Mouse (Mus musculus): ENCODE results near the gene Mkln1. TPM values are rescaled to one million over a fixed set of nuclear protein-coding genes. Genes with fewer than 3 reads are reported as not detected.

Gene Mkln1
- total and polyA plus RNA-seq, 2 experiments: 67.0 to 120 TPM

DNA sequence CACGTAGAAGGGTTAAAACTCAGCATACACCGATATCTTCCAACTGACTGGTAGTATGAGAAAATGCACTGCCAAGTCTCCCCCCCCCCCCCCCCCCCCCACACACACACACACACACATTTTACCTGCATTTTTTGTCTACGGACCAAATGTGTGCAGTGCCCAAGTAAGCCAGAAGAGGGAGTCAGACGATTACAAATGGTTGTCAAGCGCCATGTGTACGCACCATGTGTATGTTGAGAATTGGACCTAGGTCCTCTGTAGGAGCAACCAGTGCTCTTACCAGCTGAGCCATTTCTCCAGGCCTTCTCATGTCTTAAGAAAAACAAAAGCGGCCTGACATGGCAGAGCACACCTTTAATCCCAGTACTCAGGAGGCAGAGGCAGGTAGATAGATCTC lies 129.4 kb downstream of the Mkln1 start:
- no peaks in the 10 kb centered on the region for H3K4me1 ChIP-seq (ENCODE audit: control insufficient read depth, insufficient read depth, low read length)
- 60% methylated on average over 7 of the region's 7 CpGs for WGBS
- H3K27me3 ChIP-seq (ENCODE audit: control insufficient read depth, insufficient read depth, low read length): no peaks in the 10 kb centered on the region
- H3K9ac ChIP-seq (ENCODE audit: low read depth, low read length): no peak overlapping the region
- H3K4me3 ChIP-seq (ENCODE audit: insufficient read depth, low read depth, low read length): no peak overlapping the region
- no peak overlapping the region for H3K27ac ChIP-seq (replicated peaks; ENCODE audit: insufficient read depth, low read depth, low read length)
- DNase-seq (ENCODE audit: extremely low read depth, low read depth, low spot score): peak; percentile 24
- no peaks in the 10 kb centered on the region for H3K79me2 ChIP-seq (ENCODE audit: control insufficient read depth, insufficient read depth, low read length)
- TF ChIP-seq POLR2A (IDR thresholded peaks at IDR 0.05; ENCODE audit: extremely low read depth, insufficient read depth, low read length): no peak
- peak; percentile 30; the same call in 1 of the 2 replicates for TF ChIP-seq CTCF (IDR thresholded peaks at IDR 0.05; ENCODE audit: low read depth, low read length)
- H3K36me3 ChIP-seq (ENCODE audit: control insufficient read depth, insufficient read depth, low read length): no peaks in the 10 kb centered on the region

GRCm38 (mm10) chr6:31528339-31528738 lies 129.8 kb downstream of the Mkln1 start:
- Histone ChIP-seq H3K79me2 (ENCODE audit: control insufficient read depth, insufficient read depth, low read length) (no peaks in the 10 kb centered on the region), H3K27me3 (ENCODE audit: control insufficient read depth, insufficient read depth, low read length) (no peaks in the 10 kb centered on the region), H3K36me3 (ENCODE audit: control insufficient read depth, insufficient read depth, low read length) (no peaks in the 10 kb centered on the region), H3K4me3 (ENCODE audit: insufficient read depth, low read depth, low read length) (no peak overlapping the region), H3K27ac (replicated peaks; ENCODE audit: insufficient read depth, low read depth, low read length) (no peak overlapping the region), H3K9ac (ENCODE audit: low read depth, low read length) (no peak overlapping the region), H3K4me1 (ENCODE audit: control insufficient read depth, insufficient read depth, low read length) (no peaks in the 10 kb centered on the region)
- DNase-seq (ENCODE audit: extremely low read depth, low read depth, low spot score): no peak
- TF ChIP-seq CTCF (IDR thresholded peaks at IDR 0.05; ENCODE audit: low read depth, low read length) (no peak), POLR2A (IDR thresholded peaks at IDR 0.05; ENCODE audit: extremely low read depth, insufficient read depth, low read length) (no peak)
- WGBS: 89% methylated on average over 5 of the region's 5 CpGs

- 56% methylated on average over 3 of the region's 3 CpGs for WGBS
- Histone ChIP-seq H3K79me2 (ENCODE audit: control insufficient read depth, insufficient read depth, low read length) (no peaks in the 10 kb centered on the region), H3K4me3 (ENCODE audit: insufficient read depth, low read depth, low read length) (no peak overlapping the region), H3K36me3 (ENCODE audit: control insufficient read depth, insufficient read depth, low read length) (no peaks in the 10 kb centered on the region), H3K4me1 (ENCODE audit: control insufficient read depth, insufficient read depth, low read length) (no peaks in the 10 kb centered on the region), H3K27me3 (ENCODE audit: control insufficient read depth, insufficient read depth, low read length) (no peaks in the 10 kb centered on the region), H3K9ac (ENCODE audit: low read depth, low read length) (no peak overlapping the region), H3K27ac (replicated peaks; ENCODE audit: insufficient read depth, low read depth, low read length) (no peak overlapping the region)
- TF ChIP-seq CTCF (IDR thresholded peaks at IDR 0.05; ENCODE audit: low read depth, low read length): no peak
- no peak for TF ChIP-seq POLR2A (IDR thresholded peaks at IDR 0.05; ENCODE audit: extremely low read depth, insufficient read depth, low read length)
- DNase-seq (ENCODE audit: extremely low read depth, low read depth, low spot score): no peak
Measured at GRCm38 (mm10) chr6:31531880-31532279, 133.3 kb downstream of the Mkln1 start.

- TF ChIP-seq CTCF (IDR thresholded peaks at IDR 0.05; ENCODE audit: low read depth, low read length) (no peak), POLR2A (IDR thresholded peaks at IDR 0.05; ENCODE audit: extremely low read depth, insufficient read depth, low read length) (no peak)
- WGBS: 96% methylated on average over 5 of the region's 5 CpGs
- Histone ChIP-seq H3K36me3 (ENCODE audit: control insufficient read depth, insufficient read depth, low read length) (no peaks in the 10 kb centered on the region), H3K4me3 (ENCODE audit: insufficient read depth, low read depth, low read length) (no peak overlapping the region), H3K4me1 (ENCODE audit: control insufficient read depth, insufficient read depth, low read length) (no peaks in the 10 kb centered on the region), H3K79me2 (ENCODE audit: control insufficient read depth, insufficient read depth, low read length) (no peaks in the 10 kb centered on the region), H3K9ac (ENCODE audit: low read depth, low read length) (no peak overlapping the region), H3K27ac (replicated peaks; ENCODE audit: insufficient read depth, low read depth, low read length) (no peak overlapping the region), H3K27me3 (ENCODE audit: control insufficient read depth, insufficient read depth, low read length) (no peaks in the 10 kb centered on the region)
- DNase-seq (ENCODE audit: extremely low read depth, low read depth, low spot score): no peak
Measured at GRCm38 (mm10) chr6:31534705-31535104, 136.2 kb downstream of the Mkln1 start.

DNA sequence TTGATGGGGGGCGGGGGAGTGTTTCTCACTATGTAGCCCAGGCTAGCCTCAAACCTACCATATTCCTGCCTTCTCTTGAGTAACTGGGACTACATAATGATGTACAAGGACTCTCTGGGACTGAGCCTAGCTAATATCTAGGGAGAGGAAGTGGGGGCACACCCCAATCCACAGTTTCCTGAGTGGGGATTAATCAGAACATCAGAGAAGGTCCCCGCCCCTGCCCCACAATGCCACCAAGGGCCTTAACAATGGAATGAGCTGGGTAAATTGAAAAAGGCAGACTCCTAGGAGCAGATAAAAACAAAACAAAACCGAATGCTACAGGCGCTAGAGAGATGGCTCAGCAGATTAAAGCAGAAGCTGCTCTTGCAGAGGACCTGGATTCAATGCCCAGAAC lies 138.7 kb downstream of the Mkln1 start:
- TF ChIP-seq CTCF (IDR thresholded peaks at IDR 0.05; ENCODE audit: low read depth, low read length) (no peak), POLR2A (IDR thresholded peaks at IDR 0.05; ENCODE audit: extremely low read depth, insufficient read depth, low read length) (no peak)
- H3K79me2 ChIP-seq (ENCODE audit: control insufficient read depth, insufficient read depth, low read length): no peaks in the 10 kb centered on the region
- WGBS: 74% methylated on average over 4 of the region's 4 CpGs
- H3K4me1 ChIP-seq (ENCODE audit: control insufficient read depth, insufficient read depth, low read length): no peaks in the 10 kb centered on the region
- H3K9ac ChIP-seq (ENCODE audit: low read depth, low read length): no peak overlapping the region
- H3K4me3 ChIP-seq (ENCODE audit: insufficient read depth, low read depth, low read length): no peak overlapping the region
- H3K27ac ChIP-seq (replicated peaks; ENCODE audit: insufficient read depth, low read depth, low read length): no peak overlapping the region
- H3K36me3 ChIP-seq (ENCODE audit: control insufficient read depth, insufficient read depth, low read length): no peaks in the 10 kb centered on the region
- H3K27me3 ChIP-seq (ENCODE audit: control insufficient read depth, insufficient read depth, low read length): no peaks in the 10 kb centered on the region
- DNase-seq (ENCODE audit: extremely low read depth, low read depth, low spot score): no peak

- Histone ChIP-seq H3K36me3 (ENCODE audit: control insufficient read depth, insufficient read depth, low read length) (no peaks in the 10 kb centered on the region), H3K4me3 (ENCODE audit: insufficient read depth, low read depth, low read length) (no peak overlapping the region), H3K79me2 (ENCODE audit: control insufficient read depth, insufficient read depth, low read length) (no peaks in the 10 kb centered on the region), H3K9ac (ENCODE audit: low read depth, low read length) (no peak overlapping the region), H3K27me3 (ENCODE audit: control insufficient read depth, insufficient read depth, low read length) (no peaks in the 10 kb centered on the region), H3K4me1 (ENCODE audit: control insufficient read depth, insufficient read depth, low read length) (no peaks in the 10 kb centered on the region), H3K27ac (replicated peaks; ENCODE audit: insufficient read depth, low read depth, low read length) (no peak overlapping the region)
- no peak for TF ChIP-seq POLR2A (IDR thresholded peaks at IDR 0.05; ENCODE audit: extremely low read depth, insufficient read depth, low read length)
- no peak for TF ChIP-seq CTCF (IDR thresholded peaks at IDR 0.05; ENCODE audit: low read depth, low read length)
- no peak for DNase-seq (ENCODE audit: extremely low read depth, low read depth, low spot score)
- WGBS: 83% methylated on average over 1 of the region's 1 CpGs
Measured at GRCm38 (mm10) chr6:31538112-31538511, 139.6 kb downstream of the Mkln1 start.

Data from liver, adult 2 months (tissue).